Mouse (Mus musculus) midbrain, embryonic 15.5 days (tissue): Measurements from ENCODE around the gene Hnrnpul1. TPM values are rescaled to one million over a fixed set of nuclear protein-coding genes. Genes with fewer than 3 reads are reported as not detected.
"Not testable (repeated sequence)": the region's sequence is repeated elsewhere in the genome, so short reads cannot be mapped to it uniquely, and the experiment has no call there.

Experiments used
- ATAC-seq: fragments of 200-750 bp; cut with Nextera tagmentation; replicated peaks from 2 replicates; pipeline ENCODE4 v1.8.0; 2017; ENCODE audit warnings: moderate TSS enrichment
- H3K27ac ChIP-seq: fragments of 300-500 bp; sonication (generic); 2 replicates; pipeline ENCODE4 v1.5.1; 2015; ENCODE audit warnings: mild to moderate bottlenecking, inconsistent platforms
- H3K27me3 ChIP-seq: fragments of 300-500 bp; sonication (generic); replicated peaks from 2 replicates; pipeline ENCODE4 v1.6.1; 2015; ENCODE audit warnings: inconsistent platforms
- H3K36me3 ChIP-seq: fragments of 300-500 bp; sonication (generic); replicated peaks from 2 replicates; pipeline ENCODE4 v1.6.1; 2015; ENCODE audit warnings: inconsistent platforms
- H3K4me1 ChIP-seq: fragments of 300-500 bp; sonication (generic); 2 replicates; pipeline ENCODE4 v1.6.1; 2015; ENCODE audit warnings: inconsistent platforms
- H3K4me2 ChIP-seq: fragments of 300-500 bp; sonication (generic); 2 replicates; pipeline ENCODE4 v1.6.1; 2015; ENCODE audit warnings: inconsistent platforms, mild to moderate bottlenecking, moderate library complexity
- H3K4me3 ChIP-seq: fragments of 300-500 bp; sonication (generic); 2 replicates; pipeline ENCODE4 v1.5.1; 2015; ENCODE audit warnings: mild to moderate bottlenecking, inconsistent platforms
- H3K9ac ChIP-seq: fragments of 300-500 bp; sonication (generic); 2 replicates; pipeline ENCODE4 v1.6.1; 2015; ENCODE audit warnings: mild to moderate bottlenecking, inconsistent platforms
- H3K9me3 ChIP-seq: fragments of 300-500 bp; sonication (generic); 2 replicates; pipeline ENCODE4 v1.6.1; 2016; ENCODE audit warnings: inconsistent platforms
- WGBS: fragments of 180-500 bp; shearing (Covaris S2); methylation state at CpG from one replicate; pipeline ENCODE4 v1.1.7; 2015; ENCODE audit warnings: mixed read lengths; 5-methylcytosine and 5-hydroxymethylcytosine counted together
- polyA plus RNA-seq: library from polyadenylated mRNA; unstranded; fragments of >200 nt; fragmentation: Nextera tagmentation; extraction: Ambion mirVana; gene quantifications from 2 replicates; pipeline ENCODE4 v1.2.1, GENCODE M21; 2015

Hnrnpul1 gene
- polyA plus RNA-seq, 1 experiment from 2014 or later, result 44.4 TPM

DNA sequence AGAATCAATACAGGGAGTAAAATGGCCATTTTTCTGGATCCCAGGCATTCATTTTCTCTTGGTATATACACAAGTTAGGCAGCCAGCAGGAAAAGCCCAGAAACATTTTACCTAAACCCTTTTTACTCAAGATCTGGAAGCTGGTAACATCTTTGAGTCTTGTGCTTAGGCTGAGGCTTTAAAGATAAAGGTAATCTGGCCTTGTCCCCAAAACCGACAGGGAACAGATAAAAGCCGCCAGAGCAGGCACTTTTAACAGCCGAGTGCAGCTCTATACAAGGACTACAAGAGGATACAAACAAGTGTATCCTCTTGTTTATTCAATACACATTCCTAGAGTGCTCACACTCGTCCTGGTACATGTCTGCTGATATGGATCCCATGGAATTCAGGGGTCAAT is 19.6 kb downstream of the Hnrnpul1 start:
- no peak overlapping the region for H3K9ac ChIP-seq
- no peaks in the 10 kb centered on the region for H3K9me3 ChIP-seq
- H3K4me3 ChIP-seq, result no peak overlapping the region
- H3K36me3 ChIP-seq, result peaks cover 81% of the 10 kb centered on the region
- H3K27me3 ChIP-seq, result no peaks in the 10 kb centered on the region
- ATAC-seq, result no peak
- 80% methylated on average over 4 of the region's 4 CpGs for WGBS
- no peak overlapping the region for H3K4me2 ChIP-seq
- H3K4me1 ChIP-seq, result no peaks in the 10 kb centered on the region
- H3K27ac ChIP-seq, result no peak overlapping the region

- H3K36me3 ChIP-seq, result peaks cover 91% of the 10 kb centered on the region
- H3K9me3 ChIP-seq, result no peaks in the 10 kb centered on the region
- no peaks in the 10 kb centered on the region for H3K27me3 ChIP-seq
- H3K27ac ChIP-seq, result no peak overlapping the region
- H3K4me3 ChIP-seq, result no peak overlapping the region
- H3K9ac ChIP-seq, result no peak overlapping the region
- no peak for ATAC-seq
- no peaks in the 10 kb centered on the region for H3K4me1 ChIP-seq
- 91% methylated on average over 8 of the region's 8 CpGs for WGBS
- H3K4me2 ChIP-seq, result no peak overlapping the region
These were observed 23.1 kb downstream of the Hnrnpul1 start for GRCm38 (mm10) chr7:25731294-25732055.

- 96% methylated on average over 2 of the region's 2 CpGs for WGBS
- Histone ChIP-seq H3K4me2 (no peak overlapping the region), H3K27me3 (no peaks in the 10 kb centered on the region), H3K36me3 (peaks cover 92% of the 10 kb centered on the region), H3K9ac (no peak overlapping the region), H3K4me1 (no peaks in the 10 kb centered on the region), H3K9me3 (no peaks in the 10 kb centered on the region), H3K4me3 (no peak overlapping the region), H3K27ac (no peak overlapping the region)
- ATAC-seq, result no peak
These were observed 24.7 kb downstream of the Hnrnpul1 start for GRCm38 (mm10) chr7:25729862-25730261.

- H3K36me3 ChIP-seq, result peaks cover 92% of the 10 kb centered on the region
- no peaks in the 10 kb centered on the region for H3K4me1 ChIP-seq
- ATAC-seq, result no peak
- no peak overlapping the region for H3K4me2 ChIP-seq
- 33% methylated on average over 2 of the region's 2 CpGs for WGBS
- H3K27me3 ChIP-seq, result no peaks in the 10 kb centered on the region
- H3K4me3 ChIP-seq, result no peak overlapping the region
- H3K27ac ChIP-seq, result no peak overlapping the region
- no peak overlapping the region for H3K9ac ChIP-seq
- no peaks in the 10 kb centered on the region for H3K9me3 ChIP-seq
These were observed 25.2 kb downstream of the Hnrnpul1 start for GRCm38 (mm10) chr7:25729396-25729795.

- Histone ChIP-seq H3K4me3 (no peak overlapping the region), H3K9ac (no peak overlapping the region), H3K4me2 (no peak overlapping the region), H3K4me1 (no peaks in the 10 kb centered on the region), H3K9me3 (no peaks in the 10 kb centered on the region), H3K36me3 (peaks cover 92% of the 10 kb centered on the region), H3K27ac (no peak overlapping the region), H3K27me3 (no peaks in the 10 kb centered on the region)
- WGBS, result 95% methylated on average over 5 of the region's 5 CpGs
- no peak for ATAC-seq
These were observed 26.8 kb downstream of the Hnrnpul1 start for GRCm38 (mm10) chr7:25727800-25728199.

DNA sequence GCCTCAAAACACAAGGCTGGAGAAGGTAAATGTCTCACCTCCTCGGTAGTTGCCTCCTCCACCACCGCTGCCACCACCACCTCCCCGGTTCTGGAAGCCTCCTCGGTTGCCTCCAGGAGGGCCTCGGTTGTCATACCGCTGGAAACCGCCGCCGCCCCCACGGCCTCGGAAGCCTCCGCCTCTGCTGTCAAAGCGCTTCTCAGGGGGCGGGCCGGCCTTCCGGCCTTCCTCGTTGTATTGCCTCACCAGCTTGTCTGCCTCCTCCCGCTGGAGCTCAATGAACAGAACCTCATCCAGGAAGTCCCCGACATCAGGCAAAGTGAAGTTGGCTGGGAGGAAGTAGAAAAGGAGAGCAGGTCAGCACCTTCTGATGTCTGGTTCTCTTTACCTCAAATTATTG is 28.7 kb downstream of the Hnrnpul1 start:
- ATAC-seq, result no peak
- H3K4me1 ChIP-seq, result no peaks in the 10 kb centered on the region
- H3K9ac ChIP-seq, result no peak overlapping the region
- H3K9me3 ChIP-seq, result no peaks in the 10 kb centered on the region
- no peak overlapping the region for H3K4me2 ChIP-seq
- H3K4me3 ChIP-seq, result no peak overlapping the region
- H3K27ac ChIP-seq, result no peak overlapping the region
- H3K36me3 ChIP-seq, result peaks cover 87% of the 10 kb centered on the region
- H3K27me3 ChIP-seq, result no peaks in the 10 kb centered on the region
- 88% methylated on average over 19 of the region's 19 CpGs for WGBS

- H3K4me1 ChIP-seq, result peaks cover 23% of the 10 kb centered on the region
- not testable (repeated sequence) for H3K4me2 ChIP-seq, H3K4me3 ChIP-seq, H3K27ac ChIP-seq, H3K9ac ChIP-seq, H3K27me3 ChIP-seq, H3K9me3 ChIP-seq, ATAC-seq
- H3K36me3 ChIP-seq, result peaks cover 56% of the 10 kb centered on the region
These were observed 32.8 kb downstream of the Hnrnpul1 start for GRCm38 (mm10) chr7:25721776-25722175.

DNA sequence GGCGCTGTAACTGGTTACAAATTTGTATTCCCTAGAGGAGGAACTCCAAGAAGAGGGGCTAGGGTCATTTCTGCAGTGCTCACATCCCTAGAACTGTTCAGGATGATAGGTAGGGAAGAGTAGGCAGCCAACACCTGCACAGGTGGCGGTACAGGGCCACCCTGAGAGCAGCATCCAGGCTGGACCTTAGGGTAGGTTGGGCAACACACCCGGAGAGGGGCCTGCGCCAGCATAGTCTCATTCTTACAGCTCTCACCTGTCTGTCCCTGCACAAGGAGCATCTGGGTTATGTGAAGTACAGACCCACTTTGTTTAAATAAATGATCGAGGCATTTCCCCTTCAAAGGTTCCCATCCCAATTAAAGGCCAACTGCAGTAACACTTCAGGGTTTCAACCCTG is 33.8 kb downstream of the Hnrnpul1 start:
- peaks cover 23% of the 10 kb centered on the region for H3K4me1 ChIP-seq
- ATAC-seq, result no peak
- no peak overlapping the region for H3K27ac ChIP-seq
- peaks cover 50% of the 10 kb centered on the region for H3K36me3 ChIP-seq
- H3K4me3 ChIP-seq, result no peak overlapping the region
- H3K9ac ChIP-seq, result no peak overlapping the region
- H3K27me3 ChIP-seq, result no peaks in the 10 kb centered on the region
- H3K4me2 ChIP-seq, result no peak overlapping the region
- no peaks in the 10 kb centered on the region for H3K9me3 ChIP-seq
- WGBS, result 94% methylated on average over 5 of the region's 5 CpGs

- ATAC-seq, result peak; percentile 51; the same call in 1 of the 2 replicates
- Histone ChIP-seq H3K27me3 (no peaks in the 10 kb centered on the region), H3K36me3 (peaks cover 50% of the 10 kb centered on the region), H3K9me3 (no peaks in the 10 kb centered on the region), H3K27ac (peak overlapping the region; percentile 41; the same call in 1 of the 2 replicates), H3K4me3 (no peak overlapping the region), H3K9ac (no peak overlapping the region), H3K4me2 (peak overlapping the region; percentile 72; the same call in 1 of the 2 replicates), H3K4me1 (peaks cover 23% of the 10 kb centered on the region)
- 62% methylated on average over 10 of the region's 10 CpGs for WGBS
These were observed 34.6 kb downstream of the Hnrnpul1 start for GRCm38 (mm10) chr7:25719761-25720610.

- H3K4me2 ChIP-seq, result peak within 1 kb of the TSS; percentile 72
- peak within 1 kb of the TSS; percentile 61 for H3K9ac ChIP-seq
- H3K36me3 ChIP-seq, result peaks cover 50% of the 10 kb centered on the region
- peaks cover 23% of the 10 kb centered on the region for H3K4me1 ChIP-seq
- H3K27me3 ChIP-seq, result no peaks in the 10 kb centered on the region
- WGBS, result 5% methylated on average over 32 of the region's 32 CpGs
- no peaks in the 10 kb centered on the region for H3K9me3 ChIP-seq
- peak; percentile 89 for ATAC-seq
- peak within 1 kb of the TSS; percentile 76 for H3K4me3 ChIP-seq
- H3K27ac ChIP-seq, result peak within 1 kb of the TSS; percentile 83
These were observed 35.7 kb downstream of the Hnrnpul1 start, which contains the start of gene Ccdc97 for GRCm38 (mm10) chr7:25718788-25719417. TSS of gene Ccdc97 (minus strand) at chr7:25719088.

- H3K9ac ChIP-seq, result no peak overlapping the region
- H3K36me3 ChIP-seq, result peaks cover 43% of the 10 kb centered on the region
- H3K9me3 ChIP-seq, result no peaks in the 10 kb centered on the region
- H3K4me2 ChIP-seq, result peak overlapping the region; percentile 72; the same call in 1 of the 2 replicates
- no peak overlapping the region for H3K27ac ChIP-seq
- peaks cover 23% of the 10 kb centered on the region for H3K4me1 ChIP-seq
- no peak for ATAC-seq
- WGBS, result 93% methylated on average over 3 of the region's 3 CpGs
- no peaks in the 10 kb centered on the region for H3K27me3 ChIP-seq
- 0 out of 2 replicates have a peak overlapping the region, but pooled peaks have one; percentile 76 for H3K4me3 ChIP-seq
These were observed 37.1 kb downstream of the Hnrnpul1 start for GRCm38 (mm10) chr7:25717478-25717877.

DNA sequence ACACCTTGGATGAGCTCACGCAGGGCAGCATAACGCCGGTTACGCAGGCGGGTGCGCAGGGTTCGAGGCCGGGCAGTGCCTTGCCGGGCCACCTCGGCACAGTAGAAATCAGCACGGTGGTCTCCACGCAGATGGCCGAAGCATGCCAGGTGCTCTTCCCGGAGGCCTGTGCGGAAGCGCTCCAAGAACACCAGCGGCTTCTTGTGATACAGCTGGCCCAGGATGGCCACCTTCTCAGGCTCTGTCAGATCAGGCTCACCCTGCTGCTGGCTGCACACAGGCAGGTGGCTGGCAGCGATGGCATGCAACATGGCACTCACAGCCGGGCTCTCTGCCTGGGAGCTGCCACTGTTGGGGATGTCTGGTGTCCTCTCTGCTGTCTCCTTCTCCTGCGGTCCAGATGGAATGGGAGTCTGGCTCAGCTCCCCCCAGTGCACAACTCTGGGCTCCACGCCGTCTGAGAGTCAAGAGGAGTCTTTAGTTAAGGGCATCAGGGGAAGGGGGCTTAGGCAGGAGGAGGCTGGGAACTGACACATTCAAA is 38.8 kb downstream of the Hnrnpul1 start:
- Histone ChIP-seq H3K27me3 (no peaks in the 10 kb centered on the region), H3K9me3 (no peaks in the 10 kb centered on the region), H3K9ac (no peak overlapping the region), H3K4me2 (no peak overlapping the region), H3K27ac (no peak overlapping the region), H3K4me1 (peaks cover 27% of the 10 kb centered on the region), H3K4me3 (no peak overlapping the region), H3K36me3 (peaks cover 34% of the 10 kb centered on the region)
- no peak for ATAC-seq
- 97% methylated on average over 22 of the region's 22 CpGs for WGBS
